ENCODE assay signal across 8 mouse cellular contexts in genomic region chr13:56003724-56004393, GRCm38 (mm10).
DNase-seq lines count a peak whose midpoint lies in the region; ATAC-seq lines count a peak whose summit lies in the region.

No protein-coding gene starts in this region.

- intact Hi-C loops in heart, postnatal 10 days (cut with DNase I) = no loop called here

- DNase-seq in cerebellum, postnatal 4 days (ENCODE audit: low spot score in 2 of 2) = no peak
- DNase-seq in 3T3-L1 (ENCODE audit: low read depth, low spot score) = peak; percentile 48
- DNase-seq in cerebellum, postnatal 36 days = peak; percentile 46 to 53
- DNase-seq in heart, postnatal 10 days = peak; percentile 46 to 52
- peak; percentile 51 to 57 for DNase-seq in left cerebral cortex, adult 18-20 months (ENCODE audit: low spot score in 2 of 2)
- peak; percentile 21 for DNase-seq in neural tube, embryonic 10.5 days (ENCODE audit: extremely low spot score, low spot score)
- DNase-seq in spleen, postnatal 10 days (ENCODE audit: low spot score in 2 of 2) = no peak

- ATAC-seq in cerebellum, adult (ENCODE audit: insufficient number of reproducible peaks, low FRiP score, low TSS enrichment) = 0 out of 2 replicates have a peak, but pooled peaks have one; percentile 40

Comparison
In these comparisons a context has a peak if more than half of its experiments do, and no peak if none do; other contexts are left out.
1. DNase-seq: peak in 3T3-L1 (single experiment), cerebellum, postnatal 36 days (2 of 2), heart, postnatal 10 days (2 of 2), left cerebral cortex, adult 18-20 months (2 of 2) and neural tube, embryonic 10.5 days (single experiment); none in cerebellum, postnatal 4 days (0 of 2) and spleen, postnatal 10 days (0 of 2).